Mouse (Mus musculus) midbrain, postnatal 0 days (tissue): ENCODE measurements around the gene Mroh3. TPM values are rescaled to one million over a fixed set of nuclear protein-coding genes. Genes with fewer than 3 reads are reported as not detected.

Experiments
- ATAC-seq: fragments of 200-750 bp; cut with Nextera tagmentation; 2 replicates; pipeline ENCODE4 v1.8.0; 2017; ENCODE audit warnings: moderate number of reproducible peaks, mild to moderate bottlenecking, moderate TSS enrichment, moderate library complexity; ENCODE audit not compliant: low FRiP score
- DNase-seq: peaks from one replicate; pipeline ENCODE4 v3.0.0-alpha.2; 2015; ENCODE audit warnings: low spot score
- H3K27ac ChIP-seq: fragments of 300-500 bp; sonication (generic); 2 replicates; pipeline ENCODE4 v1.5.1; 2014; ENCODE audit warnings: low read depth, mild to moderate bottlenecking, low read length, mixed read lengths
- H3K27me3 ChIP-seq: fragments of 300-500 bp; sonication (generic); 2 replicates; pipeline ENCODE4 v1.6.1; 2014; ENCODE audit warnings: low read length, control low read depth, mixed read lengths; ENCODE audit not compliant: insufficient read depth
- H3K36me3 ChIP-seq: fragments of 300-500 bp; sonication (generic); 2 replicates; pipeline ENCODE4 v1.6.1; 2014; ENCODE audit warnings: low read length, control low read depth, mixed read lengths; ENCODE audit not compliant: insufficient read depth
- H3K4me1 ChIP-seq: fragments of 300-500 bp; sonication (generic); 2 replicates; pipeline ENCODE4 v1.6.1; 2014; ENCODE audit warnings: mild to moderate bottlenecking, control low read depth, antibody characterized with exemption, low read length, mixed read lengths; ENCODE audit not compliant: insufficient read depth
- H3K4me2 ChIP-seq: fragments of 300-500 bp; sonication (generic); 2 replicates; pipeline ENCODE4 v1.6.1; 2014; ENCODE audit warnings: low read depth, mild to moderate bottlenecking, low read length, mixed read lengths; ENCODE audit not compliant: poor library complexity, severe bottlenecking
- H3K4me3 ChIP-seq: fragments of 300-500 bp; sonication (generic); 2 replicates; pipeline ENCODE4 v1.5.1; 2014; ENCODE audit warnings: low read depth, mild to moderate bottlenecking, low read length, moderate library complexity
- H3K9ac ChIP-seq: fragments of 300-500 bp; sonication (generic); replicated peaks from 2 replicates; pipeline ENCODE4 v1.6.1; 2014; ENCODE audit warnings: mild to moderate bottlenecking, low read length, moderate library complexity, mixed read lengths; ENCODE audit not compliant: poor library complexity, severe bottlenecking
- H3K9me3 ChIP-seq: fragments of 300-500 bp; sonication (generic); 2 replicates; pipeline ENCODE4 v1.6.1; 2016; ENCODE audit warnings: low read length, control low read depth
- CTCF ChIP-seq: IDR thresholded peaks from 2 replicates; pipeline ENCODE4 v1.5.1; 2016; ENCODE audit warnings: antibody characterized with exemption, mild to moderate bottlenecking
- WGBS: fragments of 180-500 bp; shearing (Covaris S2); extraction: QIAGEN DNeasy Blood & Tissue Kit; methylation state at CpG from one replicate; pipeline ENCODE4 v1.1.7; 2014; 5-methylcytosine and 5-hydroxymethylcytosine counted together
- polyA plus RNA-seq: library from polyadenylated mRNA; unstranded; fragments of >200 nt; fragmentation: Nextera tagmentation; extraction: Ambion mirVana; gene quantifications from 2 replicates; pipeline ENCODE4 v1.2.1, GENCODE M21; 2015
- total RNA-seq: library from RNA; depleted of rRNA; stranded (reverse); fragments of >200 nt; gene quantifications from 2 replicates; pipeline ENCODE4 v1.2.3, GENCODE M21; 2014

Mroh3 gene
- total and polyA plus RNA-seq, 2 experiments from 2014 or later = 0.27 TPM; not detected in 1

DNA sequence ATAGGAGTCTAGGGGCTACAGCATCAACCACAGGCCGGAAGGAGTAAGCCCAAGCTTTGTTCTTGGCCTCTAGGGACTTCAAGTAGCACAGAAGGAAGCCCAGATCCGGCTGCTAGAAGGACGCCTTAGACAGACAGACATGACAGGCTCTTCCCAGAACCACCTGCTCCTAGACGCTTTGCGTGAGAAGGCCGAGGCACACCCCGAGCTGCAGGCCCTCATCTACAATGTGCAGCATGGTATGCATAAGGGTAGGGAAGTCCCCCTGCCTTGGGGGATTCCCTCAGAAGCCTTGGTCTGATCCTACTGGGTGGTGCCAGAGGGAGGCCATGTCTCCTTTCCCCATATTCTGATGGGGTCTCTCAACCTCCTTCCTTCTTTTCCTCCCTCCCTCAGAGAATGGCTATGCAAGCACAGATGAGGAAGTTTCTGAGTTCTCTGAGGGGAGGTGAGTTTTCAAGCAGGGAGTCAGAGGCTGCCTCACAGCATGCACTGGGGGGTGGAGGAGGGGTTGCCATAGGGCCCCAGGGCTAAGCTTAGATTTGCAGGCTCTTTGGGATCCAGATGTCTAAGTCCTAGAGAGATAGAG is 51.2 kb downstream of the Mroh3 start:
- Histone ChIP-seq H3K4me2 (no peak overlapping the region), H3K27ac (no peak overlapping the region), H3K27me3 (no peaks in the 10 kb centered on the region), H3K4me3 (no peak overlapping the region), H3K9ac (no peak overlapping the region), H3K4me1 (no peaks in the 10 kb centered on the region), H3K9me3 (no peaks in the 10 kb centered on the region), H3K36me3 (peaks cover 90% of the 10 kb centered on the region)
- no peak for TF ChIP-seq CTCF
- ATAC-seq (no peak), DNase-seq (no peak)
- 90% methylated on average over 7 of the region's 7 CpGs for WGBS

- Histone ChIP-seq H3K4me2 (no peak overlapping the region), H3K27me3 (no peaks in the 10 kb centered on the region), H3K9me3 (no peaks in the 10 kb centered on the region), H3K9ac (no peak overlapping the region), H3K36me3 (peaks cover 92% of the 10 kb centered on the region), H3K4me3 (no peak overlapping the region), H3K27ac (no peak overlapping the region), H3K4me1 (no peaks in the 10 kb centered on the region)
- WGBS = 87% methylated on average over 6 of the region's 6 CpGs
- ATAC-seq = no peak
- no peak for TF ChIP-seq CTCF
- no peak for DNase-seq
These were observed 51.7 kb downstream of the Mroh3 start for GRCm38 (mm10) chr1:136160930-136161329.

GRCm38 (mm10) chr1:136160297-136160696 is 52.3 kb downstream of the Mroh3 start:
- no peak for TF ChIP-seq CTCF
- Histone ChIP-seq H3K27me3 (no peaks in the 10 kb centered on the region), H3K36me3 (peaks cover 92% of the 10 kb centered on the region), H3K4me2 (no peak overlapping the region), H3K4me1 (no peaks in the 10 kb centered on the region), H3K4me3 (no peak overlapping the region), H3K9me3 (no peaks in the 10 kb centered on the region), H3K9ac (no peak overlapping the region), H3K27ac (no peak overlapping the region)
- no peak for ATAC-seq
- DNase-seq = no peak
- WGBS = 90% methylated on average over 12 of the region's 12 CpGs

DNA sequence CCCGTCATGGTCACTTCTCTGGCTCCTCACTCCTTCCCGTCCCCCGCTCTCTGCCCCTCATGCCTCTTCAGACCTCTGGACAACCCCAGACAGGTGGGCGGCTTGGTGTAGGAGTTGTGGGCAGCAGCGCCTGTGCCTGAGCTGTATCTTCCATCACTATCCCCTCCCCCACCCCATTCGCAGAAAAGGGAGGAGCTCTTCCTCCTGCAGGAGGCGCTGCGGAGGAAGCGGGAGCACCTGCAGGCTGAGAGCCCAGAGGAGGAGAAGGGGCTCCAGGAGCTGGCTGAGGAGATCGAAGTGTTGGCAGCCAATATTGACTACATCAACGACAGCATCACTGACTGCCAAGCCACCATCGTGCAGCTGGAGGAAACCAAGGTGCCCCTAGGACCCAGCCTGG is 52.8 kb downstream of the Mroh3 start:
- ATAC-seq (no peak), DNase-seq (no peak)
- Histone ChIP-seq H3K4me1 (no peaks in the 10 kb centered on the region), H3K27ac (no peak overlapping the region), H3K9ac (no peak overlapping the region), H3K4me2 (no peak overlapping the region), H3K9me3 (no peaks in the 10 kb centered on the region), H3K4me3 (no peak overlapping the region), H3K27me3 (no peaks in the 10 kb centered on the region), H3K36me3 (peaks cover 92% of the 10 kb centered on the region)
- TF ChIP-seq CTCF = peak; percentile 59
- whole genome bisulfite sequencing = 49% methylated on average over 12 of the region's 12 CpGs

DNA sequence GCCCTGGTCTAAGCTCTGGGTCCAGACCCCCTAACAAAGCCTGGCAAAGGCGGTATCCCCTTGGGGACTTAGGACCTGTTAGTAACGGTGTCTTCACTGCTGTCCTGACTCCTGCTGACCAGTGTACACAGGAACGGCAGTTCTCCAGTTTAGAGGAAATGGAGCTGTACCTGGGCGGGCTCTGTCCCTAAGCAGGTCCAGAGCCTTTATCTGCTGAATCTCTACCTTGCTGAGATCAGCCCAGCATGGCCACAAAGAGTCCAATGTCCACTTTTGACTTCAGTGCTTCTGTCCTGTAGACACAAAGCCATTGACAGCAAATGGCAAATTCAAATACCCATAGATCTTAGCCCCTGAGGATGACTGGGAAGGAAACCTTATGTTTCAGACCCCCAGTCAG is 55.7 kb downstream of the Mroh3 start:
- Histone ChIP-seq H3K27ac (no peak overlapping the region), H3K4me2 (no peak overlapping the region), H3K4me1 (no peaks in the 10 kb centered on the region), H3K9ac (no peak overlapping the region), H3K27me3 (no peaks in the 10 kb centered on the region), H3K36me3 (peaks cover 90% of the 10 kb centered on the region), H3K4me3 (no peak overlapping the region), H3K9me3 (no peaks in the 10 kb centered on the region)
- WGBS = 93% methylated on average over 4 of the region's 4 CpGs
- no peak for ATAC-seq
- DNase-seq = no peak
- TF ChIP-seq CTCF = no peak

- Histone ChIP-seq H3K4me1 (no peaks in the 10 kb centered on the region), H3K27me3 (no peaks in the 10 kb centered on the region), H3K9ac (no peak overlapping the region), H3K4me3 (no peak overlapping the region), H3K27ac (no peak overlapping the region), H3K4me2 (no peak overlapping the region), H3K9me3 (no peaks in the 10 kb centered on the region), H3K36me3 (peaks cover 90% of the 10 kb centered on the region)
- peak; percentile 27; the same call in 1 of the 2 replicates for TF ChIP-seq CTCF
- ATAC-seq = no peak
- 96% methylated on average over 4 of the region's 4 CpGs for WGBS
- no peak for DNase-seq
These were observed 56.3 kb downstream of the Mroh3 start for GRCm38 (mm10) chr1:136156304-136156703.
